Mouse (Mus musculus): Measurements from ENCODE around the gene Oxsr1.

DNA sequence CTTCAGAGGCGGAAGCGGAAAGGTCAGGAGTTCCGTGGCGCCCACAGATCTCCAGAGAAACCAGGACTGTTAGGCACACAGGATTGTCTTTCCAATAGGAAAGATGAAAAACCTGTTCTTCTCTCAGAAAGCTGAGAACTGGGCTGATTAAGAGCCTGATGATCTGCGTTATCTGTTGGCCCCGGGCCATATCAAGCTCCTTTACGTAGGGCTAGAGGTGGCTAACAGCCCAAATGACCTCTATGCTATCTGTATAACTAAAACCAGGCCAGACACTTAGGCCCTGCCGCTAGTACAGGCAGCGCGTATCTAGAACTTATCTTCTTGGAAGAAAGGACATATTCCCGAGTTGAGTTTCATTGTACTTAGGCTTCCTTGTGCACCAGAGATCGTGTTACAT, 41.0 kb upstream of the Oxsr1 start:
- TF ChIP-seq GATA1 (IDR thresholded peaks at IDR 0.05; ENCODE audit: low read length) (no peak), TAL1 (IDR thresholded peaks at IDR 0.05; ENCODE audit: low read length) (no peak)
